In the genomic region with DNA sequence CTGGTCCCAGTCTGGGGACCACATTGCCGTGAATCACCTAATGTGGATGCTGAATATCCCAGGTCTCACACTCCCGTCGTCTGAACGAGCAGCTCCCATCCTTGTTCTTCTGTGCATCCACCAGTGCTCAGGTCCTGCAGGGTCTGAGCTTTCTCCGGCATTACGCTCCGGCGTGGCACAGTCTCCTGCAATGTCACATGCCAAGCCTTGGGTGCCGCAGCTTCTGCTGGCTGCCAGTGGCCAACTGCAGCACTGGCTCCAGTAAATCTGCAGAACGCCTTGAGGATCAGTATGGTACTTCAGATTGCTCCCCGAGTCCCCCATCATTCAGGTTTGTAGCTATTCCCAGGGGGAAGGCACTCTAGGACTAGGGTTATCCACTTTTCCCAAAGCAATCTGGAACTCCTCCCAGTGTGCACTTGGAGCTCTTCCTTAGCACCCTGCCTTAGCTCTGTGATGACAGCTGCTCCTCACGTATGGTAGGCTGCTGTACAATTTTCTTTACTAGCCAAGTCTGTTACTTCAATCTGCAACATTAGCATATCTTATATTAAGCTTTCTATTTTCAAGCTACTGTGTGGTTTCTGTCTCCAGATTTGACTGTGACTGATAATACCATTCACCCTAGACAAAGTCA, we compare ENCODE assay signal across 14 mouse cellular contexts.
DNase-seq lines count a peak whose midpoint lies in the region.
"Had no signal": no experiment of that assay in that cellular context is flagged by ENCODE, and none has a peak within 500 bp of the region (broad histone marks: within the 10 kb centered on the region; RNA-seq: fewer than 3 reads in every experiment).

No protein-coding gene starts in this region.

- intact Hi-C loops in left cerebral cortex, postnatal 10 days (cut with DNase I): no loop called here
- intact Hi-C loops in left cerebral cortex, postnatal 4 days (cut with DNase I): no loop called here

- peak; percentile 33 to 42 for DNase-seq in cerebellum, postnatal 25 days
- DNase-seq in cerebellum, adult 8-10 months: no peak
- DNase-seq in left cerebral cortex, postnatal 10 days (ENCODE audit: extremely low spot score in 1 of 2, low spot score in 2 of 2): peak; percentile 26 to 36
- no peak for DNase-seq in left cerebral cortex, postnatal 4 days
- DNase-seq in layer of hippocampus, postnatal 10 days (ENCODE audit: low spot score in 2 of 2): peak; percentile 9 to 28
- DNase-seq in heart, adult 9 months (ENCODE audit: low spot score in 2 of 2): no peak
- no peak for DNase-seq in heart, adult 18-20 months
- DNase-seq in adrenal gland, postnatal 14 days: no peak
- DNase-seq: cerebellum, adult 9-10 months; kidney, adult 2 months; kidney, postnatal 14 days; lung, adult 18-20 months; lung, postnatal 36 days; thymus, postnatal 4 days had no signal

Comparison
In these comparisons a context has a peak if more than half of its experiments do, and no peak if none do; other contexts are left out.
1. DNase-seq: peak in cerebellum, postnatal 25 days (2 of 2), left cerebral cortex, postnatal 10 days (2 of 2) and layer of hippocampus, postnatal 10 days (2 of 2); none in cerebellum, adult 8-10 months (single experiment), left cerebral cortex, postnatal 4 days (single experiment), heart, adult 9 months (0 of 2), heart, adult 18-20 months (0 of 2) and adrenal gland, postnatal 14 days (single experiment).